Mouse (Mus musculus) ES-E14 (cell line): ENCODE measurements around the gene Elf4. TPM values are rescaled to one million over a fixed set of nuclear protein-coding genes. Genes with fewer than 3 reads are reported as not detected.

Experiments used
- DNase-seq: peaks from one replicate; pipeline ENCODE4 v3.0.0-alpha.2; 2013; ENCODE audit warnings: low read depth, low spot score
- H3K27ac ChIP-seq: 2 replicates; pipeline ENCODE4 v1.5.1; 2012; ENCODE audit warnings: low read depth, mild to moderate bottlenecking, low read length, moderate library complexity, mixed read lengths; ENCODE audit not compliant: poor library complexity, insufficient read depth, severe bottlenecking
- H3K36me3 ChIP-seq: 2 replicates; pipeline ENCODE4 v1.6.1; 2012; ENCODE audit warnings: mild to moderate bottlenecking, low read length, moderate library complexity, mixed read lengths; ENCODE audit not compliant: control insufficient read depth, poor library complexity, insufficient read depth, severe bottlenecking
- H3K4me1 ChIP-seq, 2 experiments: fragments of 150-350 bp in 1 of 2; sonication (generic) in 1 of 2; 2 replicates each; pipeline ENCODE4 v1.6.1; 2012; ENCODE audit warnings: low read length in 2 of 2, mild to moderate bottlenecking in 1 of 2, mixed read lengths in 1 of 2; ENCODE audit not compliant: control insufficient read depth in 2 of 2, insufficient read depth in 2 of 2, poor library complexity in 1 of 2
- H3K4me3 ChIP-seq, 2 experiments: fragments of 150-350 bp in 1 of 2; sonication (generic) in 1 of 2; 2 replicates each; pipeline ENCODE4 v1.5.1; 2012; ENCODE audit warnings: low read length in 2 of 2, low read depth in 1 of 2, mild to moderate bottlenecking in 1 of 2, mixed read lengths in 1 of 2; ENCODE audit not compliant: insufficient read depth in 1 of 2, poor library complexity in 1 of 2, severe bottlenecking in 1 of 2
- H3K9ac ChIP-seq: 2 replicates; pipeline ENCODE4 v1.6.1; 2012; ENCODE audit warnings: low read depth, mild to moderate bottlenecking, low read length, mixed read lengths; ENCODE audit not compliant: poor library complexity, insufficient read depth, severe bottlenecking
- H3K9me3 ChIP-seq: fragments of 150-350 bp; sonication (generic); 2 replicates; pipeline ENCODE4 v1.6.1; 2012; ENCODE audit warnings: low read depth, mild to moderate bottlenecking, low read length; ENCODE audit not compliant: control insufficient read depth, insufficient read depth
- CHD2 ChIP-seq: IDR thresholded peaks from 2 replicates; pipeline ENCODE4 v1.6.1; 2014; ENCODE audit warnings: mild to moderate bottlenecking, low read depth, low read length, inconsistent platforms
- HCFC1 ChIP-seq: IDR thresholded peaks from 2 replicates; pipeline ENCODE4 v1.6.1; 2012; ENCODE audit warnings: low read length, inconsistent platforms, borderline replicate concordance; ENCODE audit not compliant: insufficient read depth
- MAFK ChIP-seq: IDR thresholded peaks from 2 replicates; pipeline ENCODE4 v1.6.1; 2014; ENCODE audit warnings: mild to moderate bottlenecking, low read depth, low read length, inconsistent platforms; ENCODE audit not compliant: insufficient read depth
- ZC3H11A ChIP-seq: IDR thresholded peaks from 2 replicates; pipeline ENCODE4 v1.6.1; 2012; ENCODE audit warnings: low read depth, mild to moderate bottlenecking, inconsistent platforms, low read length, borderline replicate concordance
- ZNF384 ChIP-seq: IDR thresholded peaks from 2 replicates; pipeline ENCODE4 v1.6.1; 2012; ENCODE audit warnings: low read depth, low read length, inconsistent platforms
- in situ Hi-C, 2 experiments: fragments of 600-800 bp; cut with MboI; formaldehyde crosslinking; loops; one replicate each; pipeline ENCODE4 v1.15.1; 2025; ENCODE audit warnings: low sequenced_read_pairs in 2 of 2, inconsistent platforms in 1 of 2; ENCODE audit not compliant: unreplicated experiment in 2 of 2
- total RNA-seq: library from RNA; depleted of rRNA; stranded (reverse); fragments of 300-350 nt; gene quantifications from 2 replicates; pipeline ENCODE4 v1.2.3, GENCODE M21; 2012

The Elf4 gene
- total RNA-seq, 1 experiment, result 2.7 TPM

DNA sequence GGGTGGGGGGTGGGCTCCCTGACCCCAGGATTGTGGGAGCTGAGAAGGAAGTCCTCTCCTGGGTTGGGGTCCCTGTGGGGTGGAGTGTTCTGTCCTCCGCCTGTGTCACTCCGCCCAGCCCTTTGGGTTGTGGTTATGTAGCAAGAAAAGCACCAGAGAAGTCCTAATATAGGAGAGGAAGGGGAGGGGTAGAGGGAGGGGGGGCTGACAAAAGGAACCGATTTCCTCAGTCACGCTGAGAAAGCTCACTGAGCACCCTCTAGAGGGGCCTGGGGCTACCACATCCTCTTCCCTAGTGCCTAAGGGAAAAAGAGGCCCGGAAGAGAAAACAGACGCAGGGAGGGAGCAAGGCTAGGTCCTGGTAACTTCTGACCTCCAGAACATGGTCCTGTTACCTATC lies 33.4 kb downstream of the Elf4 start:
- H3K4me3 ChIP-seq, result no peak overlapping the region
- in situ Hi-C loops, result no loop called here

DNA sequence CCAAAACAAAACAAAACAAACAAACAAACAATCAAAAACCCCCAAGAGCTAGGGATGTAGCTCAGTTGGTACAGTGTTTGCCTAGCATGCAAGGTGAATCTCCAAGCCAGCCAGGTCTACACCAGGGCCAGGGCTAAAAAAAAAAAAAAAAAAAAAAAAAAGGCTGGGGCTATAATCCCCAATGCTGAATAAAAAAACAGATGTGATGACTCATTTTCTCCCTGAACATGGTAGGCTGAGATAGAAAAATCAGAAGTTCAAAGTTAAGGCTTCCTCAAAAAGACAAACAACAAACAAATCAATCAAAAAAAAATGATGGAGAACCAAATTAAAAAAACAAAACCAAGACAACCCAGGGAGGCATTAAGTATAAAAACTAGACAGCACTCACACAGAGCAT lies 33.8 kb downstream of the Elf4 start:
- no peak for DNase-seq
- H3K36me3 ChIP-seq, result no peaks in the 10 kb centered on the region
- no peak overlapping the region for H3K27ac ChIP-seq
- H3K9ac ChIP-seq, result no peak overlapping the region
- H3K4me1 ChIP-seq, result peaks cover 1 to 13% of the 10 kb centered on the region in 2 experiments; a peak in 2 of 4 replicates
- no peak for TF ChIP-seq HCFC1
- TF ChIP-seq ZNF384, result 0 out of 2 replicates have a peak, but pooled peaks have one; percentile 20
- no peaks in the 10 kb centered on the region for H3K9me3 ChIP-seq
- H3K4me3 ChIP-seq, result no peak overlapping the region
- in situ Hi-C loops, result no loop called here

More for the DNA sequence above, 33.4 kb downstream of the Elf4 start:
- Histone ChIP-seq H3K4me1 (peaks cover 1 to 9% of the 10 kb centered on the region in 2 experiments; a peak in 2 of 4 replicates), H3K9ac (no peak overlapping the region), H3K9me3 (no peaks in the 10 kb centered on the region), H3K27ac (no peak overlapping the region; the same call in 1 of the 2 replicates), H3K36me3 (no peaks in the 10 kb centered on the region)
- no peak for DNase-seq
- TF ChIP-seq ZNF384 (no peak), HCFC1 (no peak), MAFK (no peak), ZC3H11A (no peak), CHD2 (no peak)

DNA sequence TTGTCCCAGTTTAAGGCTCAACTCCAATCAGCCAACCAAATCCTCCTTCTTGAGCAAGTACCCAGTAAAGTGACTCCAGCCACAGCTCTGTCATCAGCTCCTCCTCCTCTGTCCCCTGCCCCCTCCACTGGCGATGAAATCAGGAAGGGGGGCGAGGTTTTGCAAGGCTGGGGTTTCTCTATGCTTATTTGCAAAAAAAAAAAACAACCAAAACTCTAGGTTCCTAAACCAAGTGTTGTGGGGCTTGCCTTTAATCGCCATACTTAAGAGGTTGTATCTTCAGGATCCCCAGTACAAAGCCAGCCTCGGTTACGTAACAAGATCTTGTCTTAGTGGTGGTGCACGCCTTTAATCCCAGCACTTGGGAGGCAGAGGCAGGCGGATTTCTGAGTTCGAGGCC lies 34.3 kb downstream of the Elf4 start:
- Histone ChIP-seq H3K9ac (no peak overlapping the region), H3K27ac (no peak overlapping the region), H3K9me3 (no peaks in the 10 kb centered on the region), H3K4me1 (peaks cover 0 to 11% of the 10 kb centered on the region in 2 experiments; a peak in 2 of 4 replicates), H3K36me3 (no peaks in the 10 kb centered on the region), H3K4me3 (no peak overlapping the region)
- DNase-seq, result no peak
- in situ Hi-C loops, result no loop called here
- TF ChIP-seq HCFC1, result no peak
- TF ChIP-seq ZC3H11A, result no peak
- TF ChIP-seq MAFK, result no peak
- TF ChIP-seq CHD2, result no peak
- TF ChIP-seq ZNF384, result no peak

DNA sequence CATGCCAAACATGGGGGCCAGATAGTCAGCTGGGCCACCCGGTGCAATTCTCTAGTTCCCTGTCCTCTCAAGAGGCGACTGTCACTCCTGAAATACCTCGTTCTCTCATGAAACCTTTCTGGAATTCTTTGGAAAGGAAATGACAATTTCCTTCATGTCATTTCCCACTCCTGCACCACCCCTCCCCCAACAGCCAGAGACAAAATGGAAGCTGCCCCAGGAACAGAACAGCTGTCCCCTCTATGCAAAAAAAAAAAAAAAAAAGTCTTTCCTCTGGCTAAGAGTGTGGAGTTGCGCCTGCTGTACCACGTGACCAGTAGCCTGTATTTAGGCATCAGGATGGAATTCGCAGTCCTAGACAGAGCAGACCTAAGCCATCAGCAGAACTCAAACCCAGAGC lies 34.7 kb downstream of the Elf4 start:
- Histone ChIP-seq H3K9me3 (no peaks in the 10 kb centered on the region), H3K9ac (no peak overlapping the region), H3K27ac (peak overlapping the region; percentile 47; the same call in 1 of the 2 replicates), H3K4me1 (peaks cover 0 to 11% of the 10 kb centered on the region in 2 experiments; a peak in 2 of 4 replicates), H3K36me3 (no peaks in the 10 kb centered on the region), H3K4me3 (no peak overlapping the region)
- DNase-seq, result no peak
- in situ Hi-C loops, result no loop called here
- peak; percentile 65 for TF ChIP-seq ZNF384
- TF ChIP-seq CHD2, result no peak

DNA sequence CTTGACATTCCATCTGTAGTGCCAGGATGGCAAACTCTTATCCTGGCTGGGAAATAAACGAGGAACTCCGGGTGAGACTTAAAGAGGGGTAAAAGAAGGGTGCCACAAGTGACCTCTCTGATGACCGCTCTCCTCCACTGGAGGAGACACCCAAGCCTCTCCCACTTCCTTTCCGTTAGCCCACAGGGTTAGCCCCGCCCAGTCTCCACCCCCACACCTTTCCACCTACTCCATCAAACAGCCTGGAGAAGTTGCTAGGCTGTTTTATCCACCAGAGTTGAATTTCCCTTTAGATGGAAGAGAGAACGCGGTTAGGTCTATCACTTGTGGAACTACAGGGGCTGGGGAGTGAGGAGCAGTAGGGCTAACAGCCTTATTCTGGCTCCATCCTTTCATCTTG lies 37.7 kb downstream of the Elf4 start:
- TF ChIP-seq ZNF384 (no peak), ZC3H11A (no peak), MAFK (no peak), CHD2 (no peak), HCFC1 (no peak)
- H3K36me3 ChIP-seq, result no peaks in the 10 kb centered on the region
- no peak overlapping the region for H3K9ac ChIP-seq
- DNase-seq, result no peak
- no peaks in the 10 kb centered on the region for H3K9me3 ChIP-seq
- peaks cover 0 to 7% of the 10 kb centered on the region in 2 experiments; a peak in 2 of 4 replicates for H3K4me1 ChIP-seq
- no peak overlapping the region for H3K27ac ChIP-seq
- in situ Hi-C loops, result no loop called here
- no peak overlapping the region for H3K4me3 ChIP-seq
